Mouse (Mus musculus): ENCODE results near the gene Kcne2. TPM values are rescaled to one million over a fixed set of nuclear protein-coding genes. Genes with fewer than 3 reads are reported as not detected.
A peak's percentile ranks its signal among the peaks of the same experiment; 100 is the strongest.

Gene Kcne2
- polyA plus RNA-seq, 1 experiment = not detected

- WGBS = 86% methylated on average over 5 of the region's 5 CpGs
- Histone ChIP-seq H3K4me1 (ENCODE audit: control insufficient read depth, insufficient read depth, insufficient read length, low read length) (no peaks in the 10 kb centered on the region), H3K4me3 (ENCODE audit: low read depth, low read length) (no peak overlapping the region), H3K27ac (ENCODE audit: insufficient read depth, low read depth, low read length) (no peak overlapping the region), H3K27me3 (ENCODE audit: control insufficient read depth, insufficient read depth, low read length) (no peaks in the 10 kb centered on the region), H3K36me3 (ENCODE audit: control insufficient read depth, insufficient read depth, low read length) (no peaks in the 10 kb centered on the region)
- no peak for TF ChIP-seq CTCF (IDR thresholded peaks at IDR 0.05; ENCODE audit: extremely low read depth, insufficient read length, insufficient replicate concordance, low read depth, low read length)
- TF ChIP-seq POLR2A (IDR thresholded peaks at IDR 0.05; ENCODE audit: low read depth, low read length) = no peak
These were observed 17.7 kb upstream of the Kcne2 start for GRCm38 (mm10) chr16:92274516-92274915.

- H3K4me1 ChIP-seq (ENCODE audit: control insufficient read depth, insufficient read depth, insufficient read length, low read length) = no peaks in the 10 kb centered on the region
- H3K36me3 ChIP-seq (ENCODE audit: control insufficient read depth, insufficient read depth, low read length) = no peaks in the 10 kb centered on the region
- H3K4me3 ChIP-seq (ENCODE audit: low read depth, low read length) = no peak overlapping the region
- H3K27ac ChIP-seq (ENCODE audit: insufficient read depth, low read depth, low read length) = no peak overlapping the region
- no peak for TF ChIP-seq POLR2A (IDR thresholded peaks at IDR 0.05; ENCODE audit: low read depth, low read length)
- no peak for TF ChIP-seq CTCF (IDR thresholded peaks at IDR 0.05; ENCODE audit: extremely low read depth, insufficient read length, insufficient replicate concordance, low read depth, low read length)
- WGBS = 67% methylated on average over 4 of the region's 4 CpGs
- H3K27me3 ChIP-seq (ENCODE audit: control insufficient read depth, insufficient read depth, low read length) = no peaks in the 10 kb centered on the region
These were observed 16.7 kb upstream of the Kcne2 start for GRCm38 (mm10) chr16:92275526-92275925.

GRCm38 (mm10) chr16:92282671-92283070 lies 9.5 kb upstream of the Kcne2 start:
- no peaks in the 10 kb centered on the region for H3K27me3 ChIP-seq (ENCODE audit: control insufficient read depth, insufficient read depth, low read length)
- TF ChIP-seq POLR2A (IDR thresholded peaks at IDR 0.05; ENCODE audit: low read depth, low read length) (no peak), CTCF (IDR thresholded peaks at IDR 0.05; ENCODE audit: extremely low read depth, insufficient read length, insufficient replicate concordance, low read depth, low read length) (no peak)

GRCm38 (mm10) chr16:92285068-92285467 lies 7.1 kb upstream of the Kcne2 start:
- Histone ChIP-seq H3K27me3 (ENCODE audit: control insufficient read depth, insufficient read depth, low read length) (no peaks in the 10 kb centered on the region), H3K4me1 (ENCODE audit: control insufficient read depth, insufficient read depth, insufficient read length, low read length) (no peaks in the 10 kb centered on the region), H3K4me3 (ENCODE audit: low read depth, low read length) (no peak overlapping the region), H3K36me3 (ENCODE audit: control insufficient read depth, insufficient read depth, low read length) (no peaks in the 10 kb centered on the region), H3K27ac (ENCODE audit: insufficient read depth, low read depth, low read length) (no peak overlapping the region)
- WGBS = 43% methylated on average over 10 of the region's 10 CpGs
- no peak for TF ChIP-seq CTCF (IDR thresholded peaks at IDR 0.05; ENCODE audit: extremely low read depth, insufficient read length, insufficient replicate concordance, low read depth, low read length)
- TF ChIP-seq POLR2A (IDR thresholded peaks at IDR 0.05; ENCODE audit: low read depth, low read length) = no peak

More at GRCm38 (mm10) chr16:92282671-92283070, 9.5 kb upstream of the Kcne2 start:
- H3K4me3 ChIP-seq (ENCODE audit: low read depth, low read length) = no peak overlapping the region
- H3K36me3 ChIP-seq (ENCODE audit: control insufficient read depth, insufficient read depth, low read length) = no peaks in the 10 kb centered on the region
- WGBS = 88% methylated on average over 5 of the region's 5 CpGs
- no peak overlapping the region for H3K27ac ChIP-seq (ENCODE audit: insufficient read depth, low read depth, low read length)
- no peaks in the 10 kb centered on the region for H3K4me1 ChIP-seq (ENCODE audit: control insufficient read depth, insufficient read depth, insufficient read length, low read length)

- 7% methylated on average over 7 of the region's 7 CpGs for WGBS
- no peak overlapping the region for H3K4me3 ChIP-seq (ENCODE audit: low read depth, low read length)
- H3K36me3 ChIP-seq (ENCODE audit: control insufficient read depth, insufficient read depth, low read length) = no peaks in the 10 kb centered on the region
- no peaks in the 10 kb centered on the region for H3K27me3 ChIP-seq (ENCODE audit: control insufficient read depth, insufficient read depth, low read length)
- H3K27ac ChIP-seq (ENCODE audit: insufficient read depth, low read depth, low read length) = no peak overlapping the region
- H3K4me1 ChIP-seq (ENCODE audit: control insufficient read depth, insufficient read depth, insufficient read length, low read length) = no peaks in the 10 kb centered on the region
- peak; percentile 74; the same call in 1 of the 2 replicates for TF ChIP-seq CTCF (IDR thresholded peaks at IDR 0.05; ENCODE audit: extremely low read depth, insufficient read length, insufficient replicate concordance, low read depth, low read length)
- TF ChIP-seq POLR2A (IDR thresholded peaks at IDR 0.05; ENCODE audit: low read depth, low read length) = no peak
These were observed 5.6 kb upstream of the Kcne2 start for GRCm38 (mm10) chr16:92286609-92287008.

GRCm38 (mm10) chr16:92288778-92289177 lies 3.4 kb upstream of the Kcne2 start:
- no peak overlapping the region for H3K4me3 ChIP-seq (ENCODE audit: low read depth, low read length)
- TF ChIP-seq POLR2A (IDR thresholded peaks at IDR 0.05; ENCODE audit: low read depth, low read length) = no peak
- TF ChIP-seq CTCF (IDR thresholded peaks at IDR 0.05; ENCODE audit: extremely low read depth, insufficient read length, insufficient replicate concordance, low read depth, low read length) = peak; percentile 9; the same call in 1 of the 2 replicates
- H3K27me3 ChIP-seq (ENCODE audit: control insufficient read depth, insufficient read depth, low read length) = no peaks in the 10 kb centered on the region
- no peaks in the 10 kb centered on the region for H3K36me3 ChIP-seq (ENCODE audit: control insufficient read depth, insufficient read depth, low read length)
- no peak overlapping the region for H3K27ac ChIP-seq (ENCODE audit: insufficient read depth, low read depth, low read length)
- 76% methylated on average over 9 of the region's 9 CpGs for WGBS
- no peaks in the 10 kb centered on the region for H3K4me1 ChIP-seq (ENCODE audit: control insufficient read depth, insufficient read depth, insufficient read length, low read length)

GRCm38 (mm10) chr16:92290045-92290444 lies 2.1 kb upstream of the Kcne2 start:
- Histone ChIP-seq H3K36me3 (ENCODE audit: control insufficient read depth, insufficient read depth, low read length) (no peaks in the 10 kb centered on the region), H3K27me3 (ENCODE audit: control insufficient read depth, insufficient read depth, low read length) (no peaks in the 10 kb centered on the region), H3K4me1 (ENCODE audit: control insufficient read depth, insufficient read depth, insufficient read length, low read length) (no peaks in the 10 kb centered on the region), H3K4me3 (ENCODE audit: low read depth, low read length) (no peak overlapping the region), H3K27ac (ENCODE audit: insufficient read depth, low read depth, low read length) (no peak overlapping the region)
- TF ChIP-seq CTCF (IDR thresholded peaks at IDR 0.05; ENCODE audit: extremely low read depth, insufficient read length, insufficient replicate concordance, low read depth, low read length) (no peak), POLR2A (IDR thresholded peaks at IDR 0.05; ENCODE audit: low read depth, low read length) (no peak)

All from small intestine, adult 2 months (tissue).